9 mouse cellular contexts compared by ENCODE assay signal in the genomic region with DNA sequence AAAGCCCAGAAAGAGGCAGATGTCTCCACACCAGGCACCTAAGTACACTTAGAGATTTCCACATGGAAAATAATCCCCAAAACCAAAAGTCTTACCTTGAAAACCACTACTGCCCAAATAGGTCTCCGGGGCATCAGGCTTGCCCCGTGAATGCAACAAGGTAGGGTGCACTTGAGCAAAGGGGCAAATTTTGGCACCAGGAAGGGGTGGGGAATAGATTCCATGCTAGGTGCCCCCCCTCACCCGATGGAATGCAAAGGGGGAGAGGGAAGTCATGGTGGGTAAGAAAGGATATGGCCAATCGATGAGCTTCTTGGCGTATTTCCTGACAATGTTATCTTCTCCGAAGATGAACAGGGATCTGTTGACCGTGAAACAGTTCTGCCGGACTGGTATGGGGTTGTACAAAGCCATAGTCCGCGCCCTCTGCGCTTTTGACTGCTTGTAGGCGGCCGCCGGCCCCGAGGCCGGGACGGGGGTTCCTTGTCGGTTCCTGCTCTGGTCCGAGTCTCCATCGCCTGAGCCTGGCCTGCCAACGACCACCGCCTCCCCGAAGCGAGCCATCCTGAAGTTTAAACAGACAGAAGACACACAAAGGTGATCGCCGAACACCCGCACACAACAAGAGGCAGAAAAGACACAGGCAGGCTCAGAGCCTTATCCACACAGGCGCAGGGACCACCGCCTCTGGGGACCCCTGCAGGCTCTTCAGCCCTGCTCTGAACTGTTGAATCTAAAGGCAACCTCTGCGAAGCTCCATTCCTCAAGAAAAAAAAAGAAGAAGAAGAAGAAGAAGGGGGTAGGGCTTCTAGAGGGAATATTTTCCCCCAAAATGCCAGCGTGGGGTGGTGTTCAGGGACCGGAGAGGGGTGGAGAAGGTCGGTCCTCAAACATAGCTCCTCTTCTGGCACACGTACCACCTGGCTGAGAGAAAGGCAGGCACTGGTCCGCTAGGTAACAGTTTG.
DNase-seq lines count a peak whose midpoint lies in the region; TF ChIP-seq lines count a peak whose summit lies in the region.
"Had no signal": no experiment of that assay in that cellular context is flagged by ENCODE, and none has a peak within 500 bp of the region (broad histone marks: within the 10 kb centered on the region; RNA-seq: fewer than 3 reads in every experiment).

No protein-coding gene starts in this region.

- intact Hi-C loops in left cerebral cortex, postnatal 4 days (cut with DNase I), result loop anchor here (10.0 kb wide), 4 partner anchors 231 to 821 kb away; a partner anchor contains a TSS
- intact Hi-C loops in left cerebral cortex, postnatal 14 days (cut with DNase I), result loop anchor here (5.0 to 10.0 kb wide), 3 partner anchors 311 to 828 kb away; a partner anchor contains a TSS

- H3K36me3 ChIP-seq in forebrain, embryonic 10.5 days (replicated peaks), result no peaks in the 10 kb centered on the region
- no peaks in the 10 kb centered on the region for H3K36me3 ChIP-seq in limb, embryonic 10.5 days
- no peaks in the 10 kb centered on the region for H3K36me3 ChIP-seq in kidney, adult 2 months (ENCODE audit: control insufficient read depth, insufficient read depth, low read length)

- DNase-seq in left cerebral cortex, postnatal 4 days, result peak; percentile 17
- DNase-seq in left cerebral cortex, postnatal 14 days (ENCODE audit: low spot score in 2 of 2), result no peak
- no peak for DNase-seq in forebrain, embryonic 10.5 days (ENCODE audit: extremely low spot score, low spot score)
- peak; percentile 37 for DNase-seq in limb, embryonic 10.5 days (ENCODE audit: low spot score)
- peak; percentile 41 for DNase-seq in retina, embryonic 14.5 days (ENCODE audit: low spot score)
- DNase-seq in gastrocnemius, adult 18-20 months (ENCODE audit: low spot score), result no peak
- no peak for DNase-seq in T-cell, adult 2 months (ENCODE audit: low spot score)
- DNase-seq in kidney, adult 2 months, result no peak
- DNase-seq: kidney, adult 11 months had no signal

- H3K4me1 ChIP-seq in forebrain, embryonic 10.5 days, result peaks cover 36% of the 10 kb centered on the region
- H3K4me1 ChIP-seq in limb, embryonic 10.5 days, result peaks cover 37% of the 10 kb centered on the region
- H3K4me1 ChIP-seq in kidney, adult 2 months (ENCODE audit: control insufficient read depth, insufficient read depth, low read length), result no peaks in the 10 kb centered on the region

- no peak overlapping the region for H3K27ac ChIP-seq in forebrain, embryonic 10.5 days
- H3K27ac ChIP-seq in limb, embryonic 10.5 days, result no peak overlapping the region
- no peak overlapping the region for H3K27ac ChIP-seq in kidney, adult 2 months (ENCODE audit: insufficient read depth, low read depth, low read length)

- H3K4me3 ChIP-seq in forebrain, embryonic 10.5 days, result peak overlapping the region; percentile 56
- peak overlapping the region; percentile 49 for H3K4me3 ChIP-seq in limb, embryonic 10.5 days
- no peak overlapping the region for H3K4me3 ChIP-seq in kidney, adult 2 months (ENCODE audit: insufficient read depth, low read depth, low read length)

- 19% methylated on average over 35 of the region's 35 CpGs for WGBS in forebrain, embryonic 10.5 days
- WGBS in limb, embryonic 10.5 days, result 25% methylated on average over 35 of the region's 35 CpGs
- 21% methylated on average over 35 of the region's 35 CpGs for WGBS in kidney, adult 2 months

- peaks cover 88% of the 10 kb centered on the region for H3K27me3 ChIP-seq in forebrain, embryonic 10.5 days (ENCODE audit: poor library complexity, severe bottlenecking)
- peaks cover 77% of the 10 kb centered on the region for H3K27me3 ChIP-seq in limb, embryonic 10.5 days (ENCODE audit: low read depth, poor library complexity, severe bottlenecking)
- peaks cover 3% of the 10 kb centered on the region; the same call in 1 of the 2 replicates for H3K27me3 ChIP-seq in kidney, adult 2 months (replicated peaks; ENCODE audit: control insufficient read depth, insufficient read depth, low read length)

- no peak for TF ChIP-seq CTCF in kidney, adult 2 months (conservative IDR thresholded peaks at IDR 0.05; ENCODE audit: insufficient read depth, insufficient read length, low read depth, low read length)

- no peaks in the 10 kb centered on the region for H3K9me3 ChIP-seq in forebrain, embryonic 10.5 days
- no peaks in the 10 kb centered on the region for H3K9me3 ChIP-seq in limb, embryonic 10.5 days (replicated peaks)

- TF ChIP-seq POLR2A in kidney, adult 2 months (IDR thresholded peaks at IDR 0.05; ENCODE audit: low read depth, low read length), result no peak

Comparison
In these comparisons a context has a peak if more than half of its experiments do, and no peak if none do; other contexts are left out.
1. DNase-seq: peak in left cerebral cortex, postnatal 4 days (single experiment), limb, embryonic 10.5 days (single experiment) and retina, embryonic 14.5 days (single experiment); none in left cerebral cortex, postnatal 14 days (0 of 2), forebrain, embryonic 10.5 days (single experiment), gastrocnemius, adult 18-20 months (single experiment), T-cell, adult 2 months (single experiment) and kidney, adult 2 months (single experiment).